Mouse (Mus musculus) MEL (cell line): ENCODE results near the gene Ddn. TPM values are rescaled to one million over a fixed set of nuclear protein-coding genes. Genes with fewer than 3 reads are reported as not detected.

ENCODE experiments used
- DNase-seq: peaks from one replicate; pipeline ENCODE4 v3.0.0; 2011; ENCODE audit warnings: low read depth, low spot score
- H3K27ac ChIP-seq: 2 replicates; pipeline ENCODE4 v1.5.1; 2012; ENCODE audit warnings: low read depth, mild to moderate bottlenecking, control low read depth, low read length, moderate library complexity; ENCODE audit not compliant: control insufficient read depth
- H3K27me3 ChIP-seq, 2 experiments: fragments of 150-350 bp in 1 of 2; sonication (generic) in 1 of 2; 2 replicates each; pipeline ENCODE4 v1.6.1; 2012; ENCODE audit warnings: low read length in 2 of 2, mild to moderate bottlenecking in 2 of 2, improper control_type of control experiment in 1 of 2, moderate library complexity in 1 of 2; ENCODE audit not compliant: insufficient read depth in 2 of 2, control insufficient read depth in 1 of 2
- H3K36me3 ChIP-seq, 2 experiments: 2 replicates each; pipeline ENCODE4 v1.6.1; 2012 to 2014; ENCODE audit warnings: low read length in 2 of 2, improper control_type of control experiment in 1 of 2, inconsistent platforms in 1 of 2, mild to moderate bottlenecking in 1 of 2; ENCODE audit not compliant: insufficient read depth in 2 of 2, control insufficient read depth in 1 of 2
- H3K4me1 ChIP-seq, 2 experiments: fragments of 150-350 bp in 1 of 2; sonication (generic) in 1 of 2; 2 replicates each; pipeline ENCODE4 v1.6.1; 2012; ENCODE audit warnings: low read length in 2 of 2, improper control_type of control experiment in 1 of 2, mild to moderate bottlenecking in 1 of 2; ENCODE audit not compliant: insufficient read depth in 2 of 2, control insufficient read depth in 1 of 2
- H3K4me3 ChIP-seq, 2 experiments: fragments of 150-350 bp in 1 of 2; sonication (generic) in 1 of 2; 2 replicates each; pipeline ENCODE4 v1.5.1; 2012; ENCODE audit warnings: low read depth in 2 of 2, low read length in 2 of 2, mild to moderate bottlenecking in 2 of 2, moderate library complexity in 2 of 2, control low read depth in 1 of 2, improper control_type of control experiment in 1 of 2; ENCODE audit not compliant: control insufficient read depth in 1 of 2, insufficient read depth in 1 of 2
- H3K79me2 ChIP-seq: 2 replicates; pipeline ENCODE4 v1.6.1; 2012; ENCODE audit warnings: mild to moderate bottlenecking, low read length, moderate library complexity; ENCODE audit not compliant: control insufficient read depth, poor library complexity, insufficient read depth
- H3K9ac ChIP-seq: 2 replicates; pipeline ENCODE4 v1.6.1; 2012; ENCODE audit warnings: low read depth, mild to moderate bottlenecking, control low read depth, low read length, moderate library complexity; ENCODE audit not compliant: control insufficient read depth, poor library complexity, severe bottlenecking
- H3K9me3 ChIP-seq: fragments of 150-350 bp; sonication (generic); replicated peaks from 2 replicates; pipeline ENCODE4 v1.6.1; 2012; ENCODE audit warnings: mild to moderate bottlenecking, low read length, improper control_type of control experiment, moderate library complexity; ENCODE audit not compliant: insufficient read depth
- BHLHE40 ChIP-seq: IDR thresholded peaks from 2 replicates; pipeline ENCODE4 v1.6.1; 2012; ENCODE audit warnings: low read depth, mild to moderate bottlenecking, inconsistent platforms, low read length, improper control_type of control experiment, borderline replicate concordance
- CHD1 ChIP-seq: IDR thresholded peaks from 2 replicates; pipeline ENCODE4 v1.6.1; 2012; ENCODE audit warnings: low read depth, mild to moderate bottlenecking, inconsistent platforms, low read length, improper control_type of control experiment
- CHD2 ChIP-seq: IDR thresholded peaks from 2 replicates; pipeline ENCODE4 v1.6.1; 2011; ENCODE audit warnings: low read length, improper control_type of control experiment
- CTCF ChIP-seq, 3 experiments: IDR thresholded peaks in 2 of 3; conservative IDR thresholded peaks in 1 of 3; 2 replicates each; pipeline ENCODE4 v1.5.1; 2011 to 2012; ENCODE audit warnings: low read length in 3 of 3, low read depth in 2 of 3, mild to moderate bottlenecking in 2 of 3, improper control_type of control experiment in 1 of 3, inconsistent platforms in 1 of 3, mixed read lengths in 1 of 3, moderate library complexity in 1 of 3; ENCODE audit not compliant: control insufficient read depth in 1 of 3, insufficient read depth in 1 of 3, poor library complexity in 1 of 3, severe bottlenecking in 1 of 3
- E2F4 ChIP-seq: IDR thresholded peaks from 2 replicates; pipeline ENCODE4 v1.6.1; 2011; ENCODE audit warnings: low read depth, low read length, improper control_type of control experiment, borderline replicate concordance
- HCFC1 ChIP-seq: IDR thresholded peaks from 2 replicates; pipeline ENCODE4 v1.6.1; 2012; ENCODE audit warnings: low read depth, mild to moderate bottlenecking, inconsistent platforms, low read length, improper control_type of control experiment, moderate library complexity
- JUND ChIP-seq: IDR thresholded peaks from 2 replicates; pipeline ENCODE4 v1.6.1; 2011; ENCODE audit warnings: low read depth, mild to moderate bottlenecking, improper control_type of control experiment, low read length
- MAZ ChIP-seq: IDR thresholded peaks from 2 replicates; pipeline ENCODE4 v1.6.1; 2012; ENCODE audit warnings: low read depth, mild to moderate bottlenecking, inconsistent platforms, low read length, improper control_type of control experiment
- MEF2A ChIP-seq: IDR thresholded peaks from 2 replicates; pipeline ENCODE4 v1.6.1; 2014; ENCODE audit warnings: low read depth, mild to moderate bottlenecking, inconsistent platforms, low read length, improper control_type of control experiment; ENCODE audit not compliant: poor library complexity, insufficient replicate concordance, severe bottlenecking; ENCODE audit errors: extremely low read depth
- MXI1 ChIP-seq: IDR thresholded peaks from 2 replicates; pipeline ENCODE4 v1.6.1; 2011; ENCODE audit warnings: mild to moderate bottlenecking, low read depth, low read length, improper control_type of control experiment
- NELFE ChIP-seq: IDR thresholded peaks from 2 replicates; pipeline ENCODE4 v1.6.1; 2011; ENCODE audit warnings: low read depth, low read length, improper control_type of control experiment
- POLR2A ChIP-seq, 2 experiments: IDR thresholded peaks; 2 replicates each; pipeline ENCODE4 v1.6.1; 2011 to 2012; ENCODE audit warnings: low read length in 2 of 2, mild to moderate bottlenecking in 2 of 2, control low read depth in 1 of 2, improper control_type of control experiment in 1 of 2, low read depth in 1 of 2, moderate library complexity in 1 of 2; ENCODE audit not compliant: control insufficient read depth in 1 of 2, insufficient read depth in 1 of 2, poor library complexity in 1 of 2
- POLR2AphosphoS2 ChIP-seq: IDR thresholded peaks from 2 replicates; pipeline ENCODE4 v1.6.1; 2011; ENCODE audit warnings: low read length, improper control_type of control experiment
- RCOR1 ChIP-seq: IDR thresholded peaks from 2 replicates; pipeline ENCODE4 v1.6.1; 2012; ENCODE audit warnings: low read depth, mild to moderate bottlenecking, inconsistent platforms, low read length, improper control_type of control experiment
- SIN3A ChIP-seq: IDR thresholded peaks from 2 replicates; pipeline ENCODE4 v1.6.1; 2012; ENCODE audit warnings: low read length, improper control_type of control experiment, inconsistent platforms
- TBP ChIP-seq: IDR thresholded peaks from 2 replicates; pipeline ENCODE4 v1.8.0; 2011; ENCODE audit warnings: low read depth, low read length, improper control_type of control experiment
- UBTF ChIP-seq: IDR thresholded peaks from 2 replicates; pipeline ENCODE4 v1.6.1; 2012; ENCODE audit warnings: low read depth, mild to moderate bottlenecking, inconsistent platforms, low read length, improper control_type of control experiment, moderate library complexity, borderline replicate concordance; ENCODE audit not compliant: insufficient read depth
- ZKSCAN1 ChIP-seq: IDR thresholded peaks from 2 replicates; pipeline ENCODE4 v1.6.1; 2012; ENCODE audit warnings: low read depth, mild to moderate bottlenecking, inconsistent platforms, low read length, improper control_type of control experiment, moderate library complexity
- ZMIZ1 ChIP-seq: IDR thresholded peaks from 2 replicates; pipeline ENCODE4 v1.6.1; 2012; ENCODE audit warnings: low read depth, mild to moderate bottlenecking, inconsistent platforms, low read length, improper control_type of control experiment, moderate library complexity
- ZNF384 ChIP-seq: IDR thresholded peaks from 2 replicates; pipeline ENCODE4 v1.6.1; 2012; ENCODE audit warnings: low read depth, mild to moderate bottlenecking, inconsistent platforms, low read length, improper control_type of control experiment
- polyA plus RNA-seq, 2 experiments: library from polyadenylated mRNA; stranded (reverse) in 1 of 2; unstranded in 1 of 2; fragments of >175 nt in 1 of 2; fragments of >200 nt in 1 of 2; gene quantifications; 2 replicates each; pipeline versions ENCODE4 v1.2.1 to v1.2.4; 2012; ENCODE audit warnings: low replicate concordance in 2 of 2, low read depth in 1 of 2; ENCODE audit not compliant: insufficient read length in 2 of 2, insufficient read depth in 1 of 2, missing spikeins in 1 of 2
- total RNA-seq: library from RNA; depleted of rRNA; stranded (reverse); fragments of 300-350 nt; gene quantifications from 2 replicates; pipeline ENCODE4 v1.2.3, GENCODE M21; 2012

The Ddn gene
- total and polyA plus RNA-seq, 3 experiments: 4.0 to 4.2 TPM; not detected in 1

DNA sequence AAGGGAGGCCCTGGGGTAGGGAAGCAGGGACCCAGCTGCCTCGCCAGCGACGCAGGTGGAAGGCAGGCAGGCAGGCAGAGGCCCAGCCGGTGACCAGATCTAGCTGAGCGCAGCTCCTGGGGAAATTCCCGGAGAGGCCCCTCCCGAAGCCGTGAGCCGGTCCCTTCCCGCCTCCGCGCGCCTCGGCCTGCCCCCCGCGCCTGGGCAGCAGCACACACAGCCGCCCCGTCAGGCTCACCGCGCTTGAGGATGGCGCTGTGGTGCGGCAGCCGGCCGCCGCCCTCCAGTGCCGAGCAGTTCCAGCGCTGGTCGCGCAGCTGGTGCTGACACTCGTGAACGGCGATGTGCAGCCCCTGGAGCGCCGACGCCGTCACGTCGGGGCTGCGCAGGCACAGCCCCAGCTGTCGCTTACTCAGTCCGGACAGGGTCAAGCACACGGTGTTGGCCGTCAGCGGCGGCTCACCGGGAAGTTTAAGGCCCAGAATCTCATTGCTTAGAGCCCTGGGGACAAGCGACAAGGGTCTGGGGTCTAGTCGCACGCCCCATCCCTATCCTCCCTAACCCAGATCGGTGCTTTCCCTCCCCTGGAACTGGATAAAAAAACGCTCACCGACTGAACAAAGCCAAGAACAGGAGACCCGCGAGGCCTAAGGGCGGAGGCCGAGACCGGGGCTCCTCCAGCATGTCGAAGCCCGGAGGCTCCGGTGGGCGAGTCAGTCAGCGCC lies 32.8 kb downstream of the Ddn start:
- no peaks in the 10 kb centered on the region for H3K27me3 ChIP-seq
- H3K36me3 ChIP-seq: peaks cover 0 to 10% of the 10 kb centered on the region in 2 experiments; a peak in 2 of 4 replicates
- no peak for DNase-seq
- no peak overlapping the region for H3K9ac ChIP-seq
- TF ChIP-seq UBTF (no peak), MXI1 (no peak), RCOR1 (no peak), POLR2A (IDR thresholded peaks at IDR 0.05; ENCODE audit: control insufficient read depth in 1 of 2, insufficient read depth in 1 of 2, low read depth in 1 of 2, low read length in 2 of 2, poor library complexity in 1 of 2) (no peak), CHD1 (no peak), JUND (no peak), CTCF (IDR thresholded peaks at IDR 0.05 in 2 of 3, conservative IDR thresholded peaks at IDR 0.05 in 1 of 3; ENCODE audit: control insufficient read depth in 1 of 3, insufficient read depth in 1 of 3, low read depth in 2 of 3, low read length in 3 of 3, poor library complexity in 1 of 3, severe bottlenecking in 1 of 3) (no peak), SIN3A (no peak), ZKSCAN1 (no peak), MAZ (no peak), POLR2AphosphoS2 (no peak), CHD2 (no peak), MEF2A (no peak), NELFE (no peak), ZNF384 (no peak), E2F4 (no peak), BHLHE40 (no peak), ZMIZ1 (no peak), HCFC1 (no peak), TBP (no peak)
- peaks cover 0 to 1% of the 10 kb centered on the region in 2 experiments; a peak in 1 of 4 replicates for H3K4me1 ChIP-seq
- no peaks in the 10 kb centered on the region for H3K9me3 ChIP-seq
- no peak overlapping the region for H3K4me3 ChIP-seq
- H3K27ac ChIP-seq: no peak overlapping the region
- no peaks in the 10 kb centered on the region; the same call in 1 of the 2 replicates for H3K79me2 ChIP-seq

DNA sequence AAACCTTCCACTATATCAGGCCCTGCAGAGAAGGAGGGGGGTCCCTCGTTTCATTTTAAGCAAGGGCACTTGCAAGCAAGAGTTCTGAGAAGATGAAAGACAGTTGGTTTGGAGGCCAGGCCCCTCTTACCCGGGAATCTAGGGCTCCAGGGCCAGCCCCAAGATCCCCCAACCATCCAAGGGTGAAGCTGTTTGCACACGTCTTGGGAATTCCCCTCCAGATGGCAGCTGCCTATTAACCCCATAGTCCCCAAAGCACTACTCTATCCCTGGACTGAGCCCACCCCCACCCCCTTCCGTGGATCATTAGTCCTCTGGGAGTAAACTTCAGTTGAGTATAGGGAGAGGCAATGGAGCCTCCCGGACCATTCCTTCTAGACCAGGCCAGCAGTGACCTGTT lies 33.8 kb downstream of the Ddn start:
- Histone ChIP-seq H3K9me3 (no peaks in the 10 kb centered on the region), H3K27ac (no peak overlapping the region), H3K79me2 (no peaks in the 10 kb centered on the region; the same call in 1 of the 2 replicates), H3K4me1 (peaks cover 0 to 1% of the 10 kb centered on the region in 2 experiments; a peak in 1 of 4 replicates), H3K36me3 (peaks cover 0 to 10% of the 10 kb centered on the region in 2 experiments; a peak in 2 of 4 replicates), H3K9ac (no peak overlapping the region), H3K4me3 (no peak overlapping the region), H3K27me3 (no peaks in the 10 kb centered on the region)
- TF ChIP-seq NELFE: no peak
- no peak for DNase-seq
